Mouse (Mus musculus) small intestine, adult 2 months (tissue): ENCODE measurements at regions not wholly inside any gene's neighbourhood (a gene's known extent, or its start where the extent isn't known, plus 50 kb on each side); places are given as distances from the start of the nearest gene placed in this dataset.

Source experiments
- H3K27ac ChIP-seq: fragments of 200-500 bp; 2 replicates; pipeline ENCODE4 v1.5.1; 2012; ENCODE audit warnings: low read depth, low read length, control low read depth, inconsistent platforms; ENCODE audit not compliant: insufficient read depth
- H3K27me3 ChIP-seq: fragments of 200-500 bp; 2 replicates; pipeline ENCODE4 v1.6.1; 2012; ENCODE audit warnings: mild to moderate bottlenecking, moderate library complexity, low read length, inconsistent platforms; ENCODE audit not compliant: control insufficient read depth, insufficient read depth
- H3K36me3 ChIP-seq: fragments of 200-500 bp; 2 replicates; pipeline ENCODE4 v1.6.1; 2012; ENCODE audit warnings: mild to moderate bottlenecking, low read length, control low read depth, inconsistent platforms; ENCODE audit not compliant: control insufficient read depth, insufficient read depth
- H3K4me1 ChIP-seq: fragments of 200-500 bp; 2 replicates; pipeline ENCODE4 v1.6.1; 2012; ENCODE audit warnings: low read length, inconsistent platforms, mixed read lengths; ENCODE audit not compliant: control insufficient read depth, insufficient read depth, insufficient read length
- H3K4me3 ChIP-seq: fragments of 200-500 bp; 2 replicates; pipeline ENCODE4 v1.5.1; 2012; ENCODE audit warnings: low read depth, mild to moderate bottlenecking, control low read depth, inconsistent platforms, low read length, moderate library complexity
- CTCF ChIP-seq: fragments of 200-500 bp; IDR thresholded peaks from 2 replicates; pipeline ENCODE4 v1.5.1; 2012; ENCODE audit warnings: low read depth, mild to moderate bottlenecking, control low read depth, inconsistent platforms, low read length, moderate library complexity, mixed read lengths; ENCODE audit not compliant: insufficient replicate concordance, insufficient read length; ENCODE audit errors: extremely low read depth
- POLR2A ChIP-seq: fragments of 200-500 bp; IDR thresholded peaks from 2 replicates; pipeline ENCODE4 v1.6.1; 2012; ENCODE audit warnings: low read depth, mild to moderate bottlenecking, control low read depth, inconsistent platforms, low read length, moderate library complexity
- WGBS: fragments of 180-500 bp; shearing (Covaris S2); methylation state at CpG from one replicate; pipeline ENCODE4 v1.1.7; 2018; 5-methylcytosine and 5-hydroxymethylcytosine counted together

DNA sequence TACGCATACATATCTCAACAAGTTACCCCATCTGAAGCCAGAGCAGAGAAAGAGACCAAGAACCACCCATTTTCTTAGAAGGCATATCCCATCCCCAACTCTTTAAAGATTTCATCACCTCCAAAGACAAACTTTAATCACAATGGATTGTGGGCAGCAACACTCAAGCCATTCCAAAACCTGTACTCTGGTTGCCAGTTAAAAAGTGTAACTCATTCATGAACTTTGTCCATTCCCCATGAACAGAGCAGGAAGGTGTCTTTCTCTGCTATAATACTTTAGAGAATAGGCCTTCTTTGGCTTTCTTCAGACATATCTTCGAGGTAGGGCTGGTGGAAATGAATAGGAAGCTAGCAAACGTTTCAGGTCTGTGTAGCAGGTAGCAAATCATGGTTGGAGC, 160.4 kb downstream of the Fzd1 start:
- Histone ChIP-seq H3K27ac (no peak overlapping the region), H3K27me3 (no peaks in the 10 kb centered on the region), H3K36me3 (no peaks in the 10 kb centered on the region), H3K4me1 (no peaks in the 10 kb centered on the region), H3K4me3 (no peak overlapping the region)
- no peak for TF ChIP-seq POLR2A
- no peak for TF ChIP-seq CTCF
- 80% methylated on average over 3 of the region's 3 CpGs for WGBS

GRCm38 (mm10) chr5:4595010-4595409, 162.8 kb downstream of the Fzd1 start:
- no peak overlapping the region for H3K4me3 ChIP-seq
- TF ChIP-seq POLR2A, result no peak
- H3K27ac ChIP-seq, result no peak overlapping the region
- WGBS, result 47% methylated on average over 2 of the region's 2 CpGs
- H3K27me3 ChIP-seq, result no peaks in the 10 kb centered on the region
- no peaks in the 10 kb centered on the region for H3K4me1 ChIP-seq
- no peaks in the 10 kb centered on the region for H3K36me3 ChIP-seq

GRCm38 (mm10) chr5:4594562-4594961, 163.3 kb downstream of the Fzd1 start:
- Histone ChIP-seq H3K27ac (no peak overlapping the region), H3K4me3 (no peak overlapping the region), H3K36me3 (no peaks in the 10 kb centered on the region), H3K27me3 (no peaks in the 10 kb centered on the region), H3K4me1 (no peaks in the 10 kb centered on the region)
- 48% methylated on average over 2 of the region's 2 CpGs for WGBS
- no peak for TF ChIP-seq POLR2A
- TF ChIP-seq CTCF, result no peak

DNA sequence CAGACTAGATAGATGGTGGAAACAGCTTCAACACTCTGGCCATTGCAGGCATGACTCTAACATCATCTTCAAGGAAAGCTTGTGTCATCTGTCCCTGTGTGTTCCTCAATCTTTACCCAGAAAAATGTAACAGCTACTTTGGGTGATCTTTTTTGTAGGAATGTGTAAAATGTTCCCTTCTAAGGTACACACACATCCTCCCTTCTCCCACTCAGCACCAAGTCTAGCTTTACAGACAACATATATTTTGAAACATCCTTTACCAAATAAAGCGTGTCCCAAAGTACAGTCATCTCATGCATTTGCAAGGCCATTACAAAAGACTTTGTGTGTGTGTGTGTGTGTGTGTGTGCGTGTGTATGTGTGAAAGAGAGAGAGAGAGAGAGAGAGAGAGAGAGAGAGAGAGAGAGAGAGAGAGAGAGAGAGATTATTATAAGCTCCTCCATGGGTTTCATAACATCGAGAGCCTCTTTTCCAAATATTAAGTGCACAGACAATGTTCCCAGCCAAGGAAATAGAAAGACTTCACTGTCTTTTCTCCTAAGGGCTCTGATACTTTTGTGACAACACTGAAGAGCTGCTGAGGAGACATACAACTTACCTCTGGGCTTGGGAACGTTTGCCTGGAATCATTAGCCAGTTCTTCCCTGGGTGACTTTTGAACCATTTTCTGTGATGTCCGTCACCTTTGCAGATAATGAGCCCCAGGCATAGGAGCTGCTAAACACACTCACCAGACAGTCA, 164.0 kb downstream of the Fzd1 start:
- Histone ChIP-seq H3K4me3 (no peak overlapping the region), H3K27ac (no peak overlapping the region), H3K27me3 (no peaks in the 10 kb centered on the region), H3K4me1 (no peaks in the 10 kb centered on the region), H3K36me3 (no peaks in the 10 kb centered on the region)
- 65% methylated on average over 5 of the region's 5 CpGs for WGBS
- TF ChIP-seq CTCF, result no peak
- no peak for TF ChIP-seq POLR2A

DNA sequence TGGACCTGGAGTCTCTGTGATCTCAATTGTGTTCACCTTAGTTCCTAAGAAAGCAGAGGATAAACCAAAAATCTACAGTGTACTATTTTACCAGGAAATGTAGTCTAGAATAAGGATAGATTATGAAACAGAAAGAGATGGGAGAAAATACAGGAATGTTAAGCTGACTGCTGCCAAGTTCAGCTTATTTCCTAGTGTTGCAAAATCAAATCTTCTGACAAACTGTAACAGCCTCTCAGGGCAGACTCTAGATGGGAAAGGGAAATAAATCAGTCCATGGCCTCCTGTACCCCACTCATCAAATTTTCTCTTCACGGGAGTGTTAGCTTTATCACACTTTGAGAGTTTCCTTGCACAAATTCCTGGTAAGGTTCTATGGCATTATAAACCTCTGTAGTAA, 166.1 kb downstream of the Fzd1 start:
- Histone ChIP-seq H3K36me3 (no peaks in the 10 kb centered on the region), H3K27me3 (no peaks in the 10 kb centered on the region), H3K4me3 (no peak overlapping the region), H3K27ac (no peak overlapping the region), H3K4me1 (no peaks in the 10 kb centered on the region)
- TF ChIP-seq POLR2A (no peak), CTCF (no peak)
- 65% methylated on average over 1 of the region's 1 CpGs for WGBS

- TF ChIP-seq CTCF (no peak), POLR2A (no peak)
- WGBS, result 82% methylated on average over 1 of the region's 1 CpGs
These were observed 174.9 kb downstream of the Fzd1 start for GRCm38 (mm10) chr5:4582702-4583475.

GRCm38 (mm10) chr5:4580185-4580839, 177.5 kb downstream of the Fzd1 start:
- no peaks in the 10 kb centered on the region for H3K27me3 ChIP-seq
- no peak for TF ChIP-seq POLR2A
- TF ChIP-seq CTCF, result no peak
- 69% methylated on average over 8 of the region's 8 CpGs for WGBS
- H3K27ac ChIP-seq, result no peak overlapping the region
- no peaks in the 10 kb centered on the region for H3K36me3 ChIP-seq
- H3K4me3 ChIP-seq, result no peak overlapping the region
- no peaks in the 10 kb centered on the region for H3K4me1 ChIP-seq

More at GRCm38 (mm10) chr5:4582702-4583475, 174.9 kb downstream of the Fzd1 start:
- no peaks in the 10 kb centered on the region for H3K36me3 ChIP-seq
- no peak overlapping the region for H3K4me3 ChIP-seq
- no peaks in the 10 kb centered on the region for H3K27me3 ChIP-seq
- no peak overlapping the region for H3K27ac ChIP-seq
- no peaks in the 10 kb centered on the region for H3K4me1 ChIP-seq
